Mouse (Mus musculus): Measurements from ENCODE around the gene Ager. TPM values are rescaled to one million over a fixed set of nuclear protein-coding genes. Genes with fewer than 3 reads are reported as not detected.

The Ager gene
- polyA plus RNA-seq, 1 experiment from 2014 or later, result 2.4 TPM

GRCm38 (mm10) chr17:34613054-34613645 is 15.5 kb downstream of the Ager start:
- H3K4me3 ChIP-seq (ENCODE audit: low read depth, low read length), result no peak overlapping the region
- 94% methylated on average over 11 of the region's 11 CpGs for WGBS
- H3K9ac ChIP-seq (ENCODE audit: low read length), result no peak overlapping the region
- no peak overlapping the region for H3K4me2 ChIP-seq (ENCODE audit: low read depth, low read length, severe bottlenecking)
- no peaks in the 10 kb centered on the region for H3K9me3 ChIP-seq (ENCODE audit: control insufficient read depth, low read length)
- H3K36me3 ChIP-seq (ENCODE audit: control insufficient read depth, insufficient read depth, low read length), result peaks cover 14% of the 10 kb centered on the region; the same call in 1 of the 2 replicates
- DNase-seq (ENCODE audit: low spot score) (no peak), ATAC-seq (replicated peaks; ENCODE audit: low FRiP score) (no peak)
- no peak overlapping the region for H3K27ac ChIP-seq (ENCODE audit: low read depth, low read length)
- no peaks in the 10 kb centered on the region for H3K4me1 ChIP-seq (replicated peaks; ENCODE audit: control insufficient read depth, insufficient read depth, low read length)
- no peaks in the 10 kb centered on the region for H3K27me3 ChIP-seq (ENCODE audit: control insufficient read depth, insufficient read depth, low read length)

GRCm38 (mm10) chr17:34613830-34614229 is 16.2 kb downstream of the Ager start:
- 87% methylated on average over 10 of the region's 10 CpGs for WGBS
- ATAC-seq (replicated peaks; ENCODE audit: low FRiP score), result no peak
- Histone ChIP-seq H3K4me1 (replicated peaks; ENCODE audit: control insufficient read depth, insufficient read depth, low read length) (no peaks in the 10 kb centered on the region), H3K9ac (ENCODE audit: low read length) (no peak overlapping the region), H3K27ac (ENCODE audit: low read depth, low read length) (no peak overlapping the region), H3K27me3 (ENCODE audit: control insufficient read depth, insufficient read depth, low read length) (no peaks in the 10 kb centered on the region), H3K36me3 (ENCODE audit: control insufficient read depth, insufficient read depth, low read length) (peaks cover 14% of the 10 kb centered on the region; the same call in 1 of the 2 replicates), H3K9me3 (ENCODE audit: control insufficient read depth, low read length) (no peaks in the 10 kb centered on the region), H3K4me3 (ENCODE audit: low read depth, low read length) (no peak overlapping the region), H3K4me2 (ENCODE audit: low read depth, low read length, severe bottlenecking) (no peak overlapping the region)
- DNase-seq (ENCODE audit: low spot score), result no peak

GRCm38 (mm10) chr17:34615871-34616270 is 18.2 kb downstream of the Ager start, which contains the start of gene Egfl8:
Gene Egfl8 (minus strand): TSS chr17:34615971.
- 64% methylated on average over 6 of the region's 6 CpGs for WGBS
- Histone ChIP-seq H3K4me2 (ENCODE audit: low read depth, low read length, severe bottlenecking) (no peak within 1 kb of the TSS), H3K9ac (ENCODE audit: low read length) (no peak within 1 kb of the TSS), H3K27ac (ENCODE audit: low read depth, low read length) (no peak within 1 kb of the TSS), H3K36me3 (ENCODE audit: control insufficient read depth, insufficient read depth, low read length) (peaks cover 12% of the 10 kb centered on the region; the same call in 1 of the 2 replicates), H3K4me1 (replicated peaks; ENCODE audit: control insufficient read depth, insufficient read depth, low read length) (no peaks in the 10 kb centered on the region), H3K4me3 (ENCODE audit: low read depth, low read length) (no peak within 1 kb of the TSS), H3K9me3 (ENCODE audit: control insufficient read depth, low read length) (no peaks in the 10 kb centered on the region), H3K27me3 (ENCODE audit: control insufficient read depth, insufficient read depth, low read length) (no peaks in the 10 kb centered on the region)
- DNase-seq (ENCODE audit: low spot score), result no peak
- no peak for ATAC-seq (replicated peaks; ENCODE audit: low FRiP score)

GRCm38 (mm10) chr17:34618999-34619398 is 21.3 kb downstream of the Ager start:
- ATAC-seq (replicated peaks; ENCODE audit: low FRiP score) (0 out of 2 replicates have a peak, but pooled peaks have one; percentile 7), DNase-seq (ENCODE audit: low spot score) (peak; percentile 82)
- no peak overlapping the region for H3K4me3 ChIP-seq (ENCODE audit: low read depth, low read length)
- 17% methylated on average over 6 of the region's 6 CpGs for WGBS
- no peaks in the 10 kb centered on the region for H3K27me3 ChIP-seq (ENCODE audit: control insufficient read depth, insufficient read depth, low read length)
- H3K9me3 ChIP-seq (ENCODE audit: control insufficient read depth, low read length), result no peaks in the 10 kb centered on the region
- no peak overlapping the region for H3K9ac ChIP-seq (ENCODE audit: low read length)
- H3K36me3 ChIP-seq (ENCODE audit: control insufficient read depth, insufficient read depth, low read length), result no peaks in the 10 kb centered on the region; the same call in 1 of the 2 replicates
- H3K27ac ChIP-seq (ENCODE audit: low read depth, low read length), result no peak overlapping the region
- no peaks in the 10 kb centered on the region for H3K4me1 ChIP-seq (replicated peaks; ENCODE audit: control insufficient read depth, insufficient read depth, low read length)
- no peak overlapping the region for H3K4me2 ChIP-seq (ENCODE audit: low read depth, low read length, severe bottlenecking)

- no peak overlapping the region for H3K9ac ChIP-seq (ENCODE audit: low read length)
- H3K27me3 ChIP-seq (ENCODE audit: control insufficient read depth, insufficient read depth, low read length), result no peaks in the 10 kb centered on the region
- H3K9me3 ChIP-seq (ENCODE audit: control insufficient read depth, low read length), result no peaks in the 10 kb centered on the region
- no peak overlapping the region for H3K27ac ChIP-seq (ENCODE audit: low read depth, low read length)
- 94% methylated on average over 8 of the region's 8 CpGs for WGBS
- H3K4me1 ChIP-seq (replicated peaks; ENCODE audit: control insufficient read depth, insufficient read depth, low read length), result no peaks in the 10 kb centered on the region
- no peak overlapping the region for H3K4me2 ChIP-seq (ENCODE audit: low read depth, low read length, severe bottlenecking)
- DNase-seq (ENCODE audit: low spot score) (peak; percentile 36), ATAC-seq (replicated peaks; ENCODE audit: low FRiP score) (no peak)
- H3K36me3 ChIP-seq (ENCODE audit: control insufficient read depth, insufficient read depth, low read length), result no peaks in the 10 kb centered on the region; the same call in 1 of the 2 replicates
- H3K4me3 ChIP-seq (ENCODE audit: low read depth, low read length), result no peak overlapping the region
Measured at GRCm38 (mm10) chr17:34621006-34621405, 23.3 kb downstream of the Ager start.

- peak; percentile 18 for DNase-seq (ENCODE audit: low spot score)
- H3K4me1 ChIP-seq (replicated peaks; ENCODE audit: control insufficient read depth, insufficient read depth, low read length), result peaks cover 4% of the 10 kb centered on the region; the same call in 1 of the 2 replicates
- no peaks in the 10 kb centered on the region for H3K27me3 ChIP-seq (ENCODE audit: control insufficient read depth, insufficient read depth, low read length)
- H3K27ac ChIP-seq (ENCODE audit: low read depth, low read length), result no peak overlapping the region
- no peak for ATAC-seq (replicated peaks; ENCODE audit: low FRiP score)
- H3K9ac ChIP-seq (ENCODE audit: low read length), result no peak overlapping the region
- H3K4me3 ChIP-seq (ENCODE audit: low read depth, low read length), result no peak overlapping the region
- no peak overlapping the region for H3K4me2 ChIP-seq (ENCODE audit: low read depth, low read length, severe bottlenecking)
- no peaks in the 10 kb centered on the region for H3K9me3 ChIP-seq (ENCODE audit: control insufficient read depth, low read length)
- H3K36me3 ChIP-seq (ENCODE audit: control insufficient read depth, insufficient read depth, low read length), result no peaks in the 10 kb centered on the region; the same call in 1 of the 2 replicates
- 88% methylated on average over 9 of the region's 9 CpGs for WGBS
Measured at GRCm38 (mm10) chr17:34623161-34623560, 25.5 kb downstream of the Ager start.

- Histone ChIP-seq H3K9me3 (ENCODE audit: control insufficient read depth, low read length) (no peaks in the 10 kb centered on the region), H3K27me3 (ENCODE audit: control insufficient read depth, insufficient read depth, low read length) (peaks cover 4% of the 10 kb centered on the region; the same call in 1 of the 2 replicates), H3K4me1 (replicated peaks; ENCODE audit: control insufficient read depth, insufficient read depth, low read length) (peaks cover 14% of the 10 kb centered on the region; the same call in 1 of the 2 replicates), H3K4me3 (ENCODE audit: low read depth, low read length) (no peak overlapping the region), H3K36me3 (ENCODE audit: control insufficient read depth, insufficient read depth, low read length) (no peaks in the 10 kb centered on the region; the same call in 1 of the 2 replicates), H3K27ac (ENCODE audit: low read depth, low read length) (no peak overlapping the region), H3K9ac (ENCODE audit: low read length) (no peak overlapping the region), H3K4me2 (ENCODE audit: low read depth, low read length, severe bottlenecking) (no peak overlapping the region)
- no peak for ATAC-seq (replicated peaks; ENCODE audit: low FRiP score)
- WGBS, result 93% methylated on average over 3 of the region's 3 CpGs
- DNase-seq (ENCODE audit: low spot score), result no peak
Measured at GRCm38 (mm10) chr17:34624981-34625380, 27.3 kb downstream of the Ager start.

GRCm38 (mm10) chr17:34626062-34626772 is 28.6 kb downstream of the Ager start:
- Histone ChIP-seq H3K4me2 (ENCODE audit: low read depth, low read length, severe bottlenecking) (peak overlapping the region; percentile 67), H3K36me3 (ENCODE audit: control insufficient read depth, insufficient read depth, low read length) (no peaks in the 10 kb centered on the region; the same call in 1 of the 2 replicates), H3K27ac (ENCODE audit: low read depth, low read length) (no peak overlapping the region), H3K9ac (ENCODE audit: low read length) (peak overlapping the region; percentile 47), H3K27me3 (ENCODE audit: control insufficient read depth, insufficient read depth, low read length) (peaks cover 15% of the 10 kb centered on the region), H3K4me3 (ENCODE audit: low read depth, low read length) (peak overlapping the region; percentile 48), H3K4me1 (replicated peaks; ENCODE audit: control insufficient read depth, insufficient read depth, low read length) (peaks cover 20% of the 10 kb centered on the region), H3K9me3 (ENCODE audit: control insufficient read depth, low read length) (no peaks in the 10 kb centered on the region)
- WGBS, result 56% methylated on average over 16 of the region's 16 CpGs
- ATAC-seq (replicated peaks; ENCODE audit: low FRiP score) (no peak), DNase-seq (ENCODE audit: low spot score) (no peak)
